Mouse (Mus musculus): ENCODE measurements around the gene A730009L09Rik. TPM values are rescaled to one million over a fixed set of nuclear protein-coding genes. Genes with fewer than 3 reads are reported as not detected.

Gene A730009L09Rik
- polyA plus RNA-seq (2015; fragmentation: Nextera tagmentation; extraction: Ambion mirVana): 0.41 TPM in 1 of 2 replicates, not detected in the other

GRCm38 (mm10) chr16:84514821-84515220, at the start of gene A730009L09Rik:
TSS of gene A730009L09Rik (plus strand) at chr16:84515121.
- no peak within 1 kb of the TSS for H3K27ac ChIP-seq (replicated peaks)
- ATAC-seq (ENCODE audit: low FRiP score): no peak
- no peaks in the 10 kb centered on the region for H3K4me1 ChIP-seq
- H3K9me3 ChIP-seq (replicated peaks): no peaks in the 10 kb centered on the region
- no peak within 1 kb of the TSS for H3K9ac ChIP-seq (replicated peaks)
- no peak within 1 kb of the TSS for H3K4me3 ChIP-seq (replicated peaks)
- H3K36me3 ChIP-seq: no peaks in the 10 kb centered on the region
- H3K27me3 ChIP-seq (replicated peaks): no peaks in the 10 kb centered on the region
- H3K4me2 ChIP-seq: no peak within 1 kb of the TSS
- WGBS: 47% methylated on average over 8 of the region's 8 CpGs

DNA sequence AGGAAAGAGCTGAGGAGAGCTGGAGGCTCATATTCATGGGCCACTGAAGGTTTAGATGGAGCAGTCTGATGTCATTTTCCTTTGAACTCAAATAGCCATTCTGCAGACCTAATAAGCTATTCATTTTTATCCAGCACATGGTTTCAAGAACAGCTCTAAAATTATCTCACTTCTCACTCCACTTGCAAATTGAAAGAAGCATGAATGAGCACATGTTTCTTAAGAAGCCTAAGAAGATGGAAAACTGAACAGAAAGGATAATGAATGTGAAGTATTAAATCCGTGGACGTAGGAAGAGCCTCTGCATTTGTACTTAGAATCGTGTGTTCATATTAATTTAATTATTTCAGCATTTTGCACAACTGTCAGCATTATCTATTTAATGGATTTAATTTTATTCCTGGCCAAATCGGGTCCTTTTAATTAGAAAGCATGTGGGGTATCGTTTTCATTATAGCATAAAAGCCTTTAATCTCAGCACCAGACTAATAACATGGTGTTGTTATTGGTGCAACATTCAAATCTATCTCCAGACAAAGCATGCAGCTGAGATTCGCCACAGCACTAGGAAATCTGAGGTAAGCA, 49.2 kb upstream of the A730009L09Rik start:
- ATAC-seq (ENCODE audit: low FRiP score): no peak
- Histone ChIP-seq H3K9me3 (replicated peaks) (no peaks in the 10 kb centered on the region), H3K27me3 (replicated peaks) (no peaks in the 10 kb centered on the region), H3K27ac (replicated peaks) (0 out of 2 replicates have a peak overlapping the region, but pooled peaks have one; percentile 13), H3K9ac (replicated peaks) (no peak overlapping the region), H3K4me2 (no peak overlapping the region), H3K36me3 (no peaks in the 10 kb centered on the region), H3K4me1 (no peaks in the 10 kb centered on the region), H3K4me3 (replicated peaks) (no peak overlapping the region)
- 53% methylated on average over 6 of the region's 6 CpGs for WGBS

DNA sequence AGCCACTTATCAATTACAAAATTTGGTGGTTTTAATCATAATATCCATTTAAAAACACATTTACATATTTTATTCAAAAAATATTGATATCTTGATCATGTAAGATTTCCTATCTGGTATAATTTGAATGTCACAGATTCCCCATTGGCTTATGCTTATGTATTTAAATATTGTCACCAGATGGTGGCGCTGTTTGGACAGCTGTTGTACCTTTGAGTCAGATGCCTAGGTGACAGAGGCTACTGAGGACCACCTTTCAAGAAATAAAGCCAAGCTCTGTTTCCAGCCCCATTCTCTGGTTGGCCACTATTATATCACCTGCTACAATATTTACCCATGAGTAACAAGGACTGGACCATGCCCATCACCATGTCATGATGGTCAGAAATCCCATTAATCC, 46.0 kb upstream of the A730009L09Rik start:
- 25% methylated on average over 1 of the region's 1 CpGs for WGBS
- H3K27ac ChIP-seq (replicated peaks): no peak overlapping the region
- no peaks in the 10 kb centered on the region for H3K27me3 ChIP-seq (replicated peaks)
- no peaks in the 10 kb centered on the region for H3K36me3 ChIP-seq
- H3K4me1 ChIP-seq: no peaks in the 10 kb centered on the region
- no peaks in the 10 kb centered on the region for H3K9me3 ChIP-seq (replicated peaks)
- H3K4me2 ChIP-seq: no peak overlapping the region
- no peak overlapping the region for H3K4me3 ChIP-seq (replicated peaks)
- ATAC-seq (ENCODE audit: low FRiP score): no peak
- H3K9ac ChIP-seq (replicated peaks): no peak overlapping the region

- WGBS: 63% methylated on average over 1 of the region's 1 CpGs
- no peaks in the 10 kb centered on the region for H3K36me3 ChIP-seq
- no peak overlapping the region for H3K4me3 ChIP-seq (replicated peaks)
- no peaks in the 10 kb centered on the region for H3K4me1 ChIP-seq
- no peak overlapping the region for H3K4me2 ChIP-seq
- peak; percentile 47; the same call in 1 of the 2 replicates for ATAC-seq (ENCODE audit: low FRiP score)
- H3K27me3 ChIP-seq (replicated peaks): no peaks in the 10 kb centered on the region
- H3K9me3 ChIP-seq (replicated peaks): no peaks in the 10 kb centered on the region
- no peak overlapping the region for H3K9ac ChIP-seq (replicated peaks)
- H3K27ac ChIP-seq (replicated peaks): 0 out of 2 replicates have a peak overlapping the region, but pooled peaks have one; percentile 5
Measured at GRCm38 (mm10) chr16:84469994-84470393, 44.9 kb upstream of the A730009L09Rik start.

DNA sequence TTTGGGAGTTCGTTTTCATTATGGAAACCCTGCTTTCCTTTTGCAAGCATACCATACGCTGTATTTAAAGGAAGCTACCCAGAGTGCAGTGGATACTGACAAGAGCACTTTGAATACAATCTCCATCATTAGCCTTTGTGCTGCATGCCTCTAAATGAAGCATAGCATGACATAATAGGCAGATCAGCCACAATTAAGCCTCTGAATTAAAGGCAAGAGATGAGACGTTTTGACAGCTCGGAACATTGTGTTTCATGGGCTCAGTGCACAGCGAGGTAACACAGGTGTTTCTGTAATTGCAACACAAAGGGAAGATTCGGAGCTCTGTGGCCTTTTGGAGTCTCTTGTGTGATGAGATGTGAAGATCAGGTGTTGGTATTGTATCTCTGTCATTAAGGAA, 41.5 kb upstream of the A730009L09Rik start:
- no peak overlapping the region for H3K9ac ChIP-seq (replicated peaks)
- no peaks in the 10 kb centered on the region for H3K36me3 ChIP-seq
- H3K27ac ChIP-seq (replicated peaks): no peak overlapping the region
- no peaks in the 10 kb centered on the region for H3K4me1 ChIP-seq
- H3K27me3 ChIP-seq (replicated peaks): no peaks in the 10 kb centered on the region
- H3K4me3 ChIP-seq (replicated peaks): no peak overlapping the region
- H3K9me3 ChIP-seq (replicated peaks): no peaks in the 10 kb centered on the region
- H3K4me2 ChIP-seq: no peak overlapping the region
- no peak for ATAC-seq (ENCODE audit: low FRiP score)
- 82% methylated on average over 6 of the region's 6 CpGs for WGBS

GRCm38 (mm10) chr16:84474712-84475111, 40.2 kb upstream of the A730009L09Rik start:
- Histone ChIP-seq H3K4me1 (no peaks in the 10 kb centered on the region), H3K9me3 (replicated peaks) (no peaks in the 10 kb centered on the region), H3K9ac (replicated peaks) (no peak overlapping the region), H3K27me3 (replicated peaks) (no peaks in the 10 kb centered on the region), H3K4me2 (no peak overlapping the region), H3K27ac (replicated peaks) (no peak overlapping the region), H3K36me3 (no peaks in the 10 kb centered on the region), H3K4me3 (replicated peaks) (no peak overlapping the region)
- ATAC-seq (ENCODE audit: low FRiP score): no peak
- 84% methylated on average over 4 of the region's 4 CpGs for WGBS

DNA sequence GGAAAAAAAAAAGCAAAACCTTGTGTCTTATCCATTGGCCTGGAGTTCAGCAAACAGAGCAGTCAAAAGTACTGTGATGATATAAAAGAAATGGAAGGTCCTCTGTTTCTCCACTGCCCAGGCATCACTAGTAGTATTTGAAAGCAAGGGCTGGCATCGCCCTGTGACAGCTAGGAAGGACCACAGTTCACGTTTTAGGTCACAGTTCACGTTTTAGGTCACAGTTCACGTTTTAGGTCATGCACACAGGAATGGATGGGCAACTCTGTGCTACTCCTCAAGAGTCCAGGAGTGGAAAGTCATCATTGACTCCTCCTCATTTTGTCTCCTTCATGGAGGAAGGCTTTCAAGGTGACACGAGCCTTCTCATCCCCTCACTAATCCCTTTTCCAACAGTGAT, 38.0 kb upstream of the A730009L09Rik start:
- no peak overlapping the region for H3K27ac ChIP-seq (replicated peaks)
- no peak overlapping the region for H3K4me2 ChIP-seq
- H3K36me3 ChIP-seq: no peaks in the 10 kb centered on the region
- 82% methylated on average over 5 of the region's 5 CpGs for WGBS
- no peaks in the 10 kb centered on the region for H3K4me1 ChIP-seq
- no peaks in the 10 kb centered on the region for H3K9me3 ChIP-seq (replicated peaks)
- no peaks in the 10 kb centered on the region for H3K27me3 ChIP-seq (replicated peaks)
- H3K9ac ChIP-seq (replicated peaks): no peak overlapping the region
- no peak for ATAC-seq (ENCODE audit: low FRiP score)
- no peak overlapping the region for H3K4me3 ChIP-seq (replicated peaks)

DNA sequence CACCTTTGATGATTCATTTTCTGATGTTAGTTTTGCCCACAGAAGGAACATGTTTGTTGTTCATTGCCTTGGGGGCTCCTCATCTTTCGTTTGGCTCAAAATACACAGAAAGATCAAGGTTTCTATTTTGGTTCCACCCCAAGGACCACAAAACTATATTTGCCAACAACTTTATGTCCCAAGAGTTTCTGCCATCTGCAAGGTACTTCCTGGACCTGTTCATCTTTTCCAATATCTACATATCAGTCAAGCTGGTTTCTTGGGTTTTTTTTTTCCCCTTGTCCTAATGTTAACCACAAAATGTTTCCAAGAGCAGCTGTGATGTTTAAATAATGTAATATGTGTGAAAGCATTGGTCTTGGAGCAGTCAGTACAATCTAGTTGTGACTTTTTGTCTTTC, 37.4 kb upstream of the A730009L09Rik start:
- Histone ChIP-seq H3K9me3 (replicated peaks) (no peaks in the 10 kb centered on the region), H3K27ac (replicated peaks) (no peak overlapping the region), H3K4me1 (no peaks in the 10 kb centered on the region), H3K4me3 (replicated peaks) (no peak overlapping the region), H3K27me3 (replicated peaks) (no peaks in the 10 kb centered on the region), H3K4me2 (no peak overlapping the region), H3K9ac (replicated peaks) (no peak overlapping the region), H3K36me3 (no peaks in the 10 kb centered on the region)
- 64% methylated on average over 1 of the region's 1 CpGs for WGBS
- ATAC-seq (ENCODE audit: low FRiP score): no peak

GRCm38 (mm10) chr16:84477952-84478351, 37.0 kb upstream of the A730009L09Rik start:
- Histone ChIP-seq H3K4me3 (replicated peaks) (no peak overlapping the region), H3K4me2 (no peak overlapping the region), H3K27me3 (replicated peaks) (no peaks in the 10 kb centered on the region), H3K27ac (replicated peaks) (no peak overlapping the region), H3K9me3 (replicated peaks) (no peaks in the 10 kb centered on the region), H3K36me3 (no peaks in the 10 kb centered on the region), H3K4me1 (no peaks in the 10 kb centered on the region), H3K9ac (replicated peaks) (no peak overlapping the region)
- no peak for ATAC-seq (ENCODE audit: low FRiP score)
- WGBS: 86% methylated on average over 6 of the region's 6 CpGs

DNA sequence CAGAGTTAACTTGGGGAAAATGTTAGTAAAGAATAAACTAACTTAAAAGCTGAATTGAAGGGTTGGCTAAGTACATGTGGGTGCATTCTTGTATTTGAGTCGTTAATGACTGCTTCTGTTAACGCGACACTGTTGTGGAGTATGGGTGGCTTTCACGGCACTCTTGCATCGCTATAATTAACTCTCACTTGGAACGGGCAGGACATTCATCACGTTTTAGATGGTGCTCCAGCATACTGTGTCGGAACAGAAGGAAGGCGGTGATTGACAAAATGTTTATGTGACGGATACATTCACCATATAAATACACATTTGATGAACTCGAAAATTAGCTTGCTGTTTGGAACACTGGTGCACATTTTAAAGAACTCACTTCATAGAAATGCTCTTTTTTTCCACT, 29.0 kb upstream of the A730009L09Rik start:
- Histone ChIP-seq H3K27me3 (replicated peaks) (no peaks in the 10 kb centered on the region), H3K9me3 (replicated peaks) (no peaks in the 10 kb centered on the region), H3K36me3 (no peaks in the 10 kb centered on the region), H3K4me2 (no peak overlapping the region), H3K4me1 (no peaks in the 10 kb centered on the region), H3K27ac (replicated peaks) (no peak overlapping the region), H3K9ac (replicated peaks) (no peak overlapping the region), H3K4me3 (replicated peaks) (no peak overlapping the region)
- 75% methylated on average over 11 of the region's 11 CpGs for WGBS
- no peak for ATAC-seq (ENCODE audit: low FRiP score)

- H3K36me3 ChIP-seq: no peaks in the 10 kb centered on the region
- no peaks in the 10 kb centered on the region for H3K9me3 ChIP-seq (replicated peaks)
- H3K9ac ChIP-seq (replicated peaks): no peak overlapping the region
- no peak overlapping the region for H3K4me3 ChIP-seq (replicated peaks)
- H3K27ac ChIP-seq (replicated peaks): no peak overlapping the region
- peak overlapping the region; percentile 11; the same call in 1 of the 2 replicates for H3K4me2 ChIP-seq
- H3K27me3 ChIP-seq (replicated peaks): no peaks in the 10 kb centered on the region
- no peak for ATAC-seq (ENCODE audit: low FRiP score)
- H3K4me1 ChIP-seq: no peaks in the 10 kb centered on the region
- WGBS: 69% methylated on average over 3 of the region's 3 CpGs
Measured at GRCm38 (mm10) chr16:84494818-84495217, 20.1 kb upstream of the A730009L09Rik start.

- Histone ChIP-seq H3K9ac (replicated peaks) (no peak overlapping the region), H3K4me2 (peak overlapping the region; percentile 11; the same call in 1 of the 2 replicates), H3K36me3 (no peaks in the 10 kb centered on the region), H3K4me3 (replicated peaks) (no peak overlapping the region), H3K27me3 (replicated peaks) (no peaks in the 10 kb centered on the region), H3K27ac (replicated peaks) (no peak overlapping the region), H3K9me3 (replicated peaks) (no peaks in the 10 kb centered on the region), H3K4me1 (no peaks in the 10 kb centered on the region)
- 31% methylated on average over 2 of the region's 2 CpGs for WGBS
- no peak for ATAC-seq (ENCODE audit: low FRiP score)
Measured at GRCm38 (mm10) chr16:84495438-84495837, 19.5 kb upstream of the A730009L09Rik start.
